Mouse (Mus musculus): Measurements from ENCODE around the gene Gm49776.

GRCm38 (mm10) chr16:18214858-18215257 lies 43.3 kb downstream of the Gm49776 start:
- TF ChIP-seq TAL1 (IDR thresholded peaks at IDR 0.05; ENCODE audit: low read length) (no peak), GATA1 (IDR thresholded peaks at IDR 0.05; ENCODE audit: low read length) (no peak)

Data from erythroblast, embryonic 14.5 days (primary cell).